Mouse (Mus musculus) stomach, embryonic 16.5 days (tissue): Measurements from ENCODE around the gene Insig1. TPM values are rescaled to one million over a fixed set of nuclear protein-coding genes. Genes with fewer than 3 reads are reported as not detected.

ENCODE experiments used
- ATAC-seq: fragments of 200-750 bp; cut with Nextera tagmentation; 2 replicates; pipeline ENCODE4 v1.8.0; 2017; ENCODE audit warnings: moderate number of reproducible peaks, moderate TSS enrichment; ENCODE audit not compliant: insufficient read depth, low FRiP score
- H3K27ac ChIP-seq: fragments of 300-500 bp; sonication (generic); 2 replicates; pipeline ENCODE4 v1.5.1; 2014; ENCODE audit warnings: low read length
- H3K27me3 ChIP-seq: fragments of 300-500 bp; sonication (generic); 2 replicates; pipeline ENCODE4 v1.6.1; 2014; ENCODE audit warnings: low read length, control low read depth, mixed read lengths; ENCODE audit not compliant: control insufficient read depth, insufficient read depth
- H3K36me3 ChIP-seq: fragments of 300-500 bp; sonication (generic); 2 replicates; pipeline ENCODE4 v1.6.1; 2014; ENCODE audit warnings: low read length; ENCODE audit not compliant: control insufficient read depth, insufficient read depth
- H3K4me1 ChIP-seq: fragments of 300-500 bp; sonication (generic); 2 replicates; pipeline ENCODE4 v1.6.1; 2014; ENCODE audit warnings: low read length, control low read depth, mixed read lengths; ENCODE audit not compliant: control insufficient read depth, insufficient read depth
- H3K4me2 ChIP-seq: fragments of 300-500 bp; sonication (generic); 2 replicates; pipeline ENCODE4 v1.6.1; 2014; ENCODE audit warnings: low read depth, low read length, mixed read lengths
- H3K4me3 ChIP-seq: fragments of 300-500 bp; sonication (generic); replicated peaks from 2 replicates; pipeline ENCODE4 v1.5.1; 2014; ENCODE audit warnings: mild to moderate bottlenecking, low read length
- H3K9ac ChIP-seq: fragments of 300-500 bp; sonication (generic); 2 replicates; pipeline ENCODE4 v1.6.1; 2014; ENCODE audit warnings: low read length
- H3K9me3 ChIP-seq: fragments of 300-500 bp; sonication (generic); replicated peaks from 2 replicates; pipeline ENCODE4 v1.6.1; 2016; ENCODE audit warnings: low read length, control low read depth; ENCODE audit not compliant: control insufficient read depth
- WGBS: fragments of 180-500 bp; shearing (Covaris S2); extraction: QIAGEN DNeasy Blood & Tissue Kit; methylation state at CpG from one replicate; pipeline ENCODE4 v1.1.7; 2014; 5-methylcytosine and 5-hydroxymethylcytosine counted together
- polyA plus RNA-seq: library from polyadenylated mRNA; unstranded; fragments of >200 nt; fragmentation: Nextera tagmentation; extraction: Ambion mirVana; gene quantifications from 2 replicates; pipeline ENCODE4 v1.2.1, GENCODE M21; 2015

Gene Insig1
- polyA plus RNA-seq, 1 experiment from 2014 or later, result 102 TPM

GRCm38 (mm10) chr5:28094846-28095245 is 23.7 kb downstream of the Insig1 start:
- H3K4me3 ChIP-seq, result no peak overlapping the region
- no peak for ATAC-seq
- no peaks in the 10 kb centered on the region for H3K36me3 ChIP-seq
- H3K9me3 ChIP-seq, result no peaks in the 10 kb centered on the region
- no peak overlapping the region for H3K27ac ChIP-seq
- H3K9ac ChIP-seq, result no peak overlapping the region
- H3K4me1 ChIP-seq, result no peaks in the 10 kb centered on the region
- H3K27me3 ChIP-seq, result no peaks in the 10 kb centered on the region
- 67% methylated on average over 6 of the region's 6 CpGs for WGBS
- H3K4me2 ChIP-seq, result no peak overlapping the region

- Histone ChIP-seq H3K4me3 (no peak overlapping the region), H3K27ac (no peak overlapping the region), H3K9me3 (no peaks in the 10 kb centered on the region), H3K4me1 (no peaks in the 10 kb centered on the region), H3K27me3 (no peaks in the 10 kb centered on the region), H3K9ac (no peak overlapping the region), H3K36me3 (no peaks in the 10 kb centered on the region), H3K4me2 (no peak overlapping the region)
- no peak for ATAC-seq
- 68% methylated on average over 2 of the region's 2 CpGs for WGBS
Observed at GRCm38 (mm10) chr5:28095671-28096070, 24.5 kb downstream of the Insig1 start.

GRCm38 (mm10) chr5:28106966-28107365 is 35.8 kb downstream of the Insig1 start:
- ATAC-seq, result no peak
- no peak overlapping the region for H3K9ac ChIP-seq
- H3K4me2 ChIP-seq, result no peak overlapping the region
- H3K36me3 ChIP-seq, result no peaks in the 10 kb centered on the region
- H3K9me3 ChIP-seq, result no peaks in the 10 kb centered on the region
- no peaks in the 10 kb centered on the region for H3K4me1 ChIP-seq
- no peak overlapping the region for H3K27ac ChIP-seq
- WGBS, result 64% methylated on average over 4 of the region's 4 CpGs
- H3K4me3 ChIP-seq, result no peak overlapping the region
- no peaks in the 10 kb centered on the region for H3K27me3 ChIP-seq

GRCm38 (mm10) chr5:28107974-28108373 is 36.8 kb downstream of the Insig1 start:
- Histone ChIP-seq H3K9me3 (no peaks in the 10 kb centered on the region), H3K4me1 (no peaks in the 10 kb centered on the region), H3K36me3 (no peaks in the 10 kb centered on the region), H3K4me3 (no peak overlapping the region), H3K4me2 (no peak overlapping the region), H3K27me3 (no peaks in the 10 kb centered on the region), H3K27ac (no peak overlapping the region), H3K9ac (no peak overlapping the region)
- WGBS, result 82% methylated on average over 6 of the region's 6 CpGs
- ATAC-seq, result no peak

- H3K27me3 ChIP-seq, result no peaks in the 10 kb centered on the region
- H3K27ac ChIP-seq, result no peak overlapping the region
- H3K9me3 ChIP-seq, result no peaks in the 10 kb centered on the region
- H3K4me3 ChIP-seq, result no peak overlapping the region
- no peak overlapping the region for H3K4me2 ChIP-seq
- no peak overlapping the region for H3K9ac ChIP-seq
- no peak for ATAC-seq
- no peaks in the 10 kb centered on the region for H3K36me3 ChIP-seq
- no peaks in the 10 kb centered on the region for H3K4me1 ChIP-seq
- 51% methylated on average over 2 of the region's 2 CpGs for WGBS
Observed at GRCm38 (mm10) chr5:28110881-28111280, 39.7 kb downstream of the Insig1 start.

GRCm38 (mm10) chr5:28117251-28117880 is 46.2 kb downstream of the Insig1 start:
- 8% methylated on average over 13 of the region's 13 CpGs for WGBS
- Histone ChIP-seq H3K27me3 (peaks cover 53% of the 10 kb centered on the region), H3K4me2 (no peak overlapping the region), H3K9ac (no peak overlapping the region), H3K36me3 (no peaks in the 10 kb centered on the region), H3K4me3 (no peak overlapping the region), H3K9me3 (no peaks in the 10 kb centered on the region), H3K27ac (no peak overlapping the region), H3K4me1 (no peaks in the 10 kb centered on the region)
- no peak for ATAC-seq

- no peak for ATAC-seq
- WGBS, result 1% methylated on average over 30 of the region's 30 CpGs
- H3K27me3 ChIP-seq, result peaks cover 56% of the 10 kb centered on the region
- H3K9ac ChIP-seq, result no peak overlapping the region
- no peak overlapping the region for H3K27ac ChIP-seq
- no peaks in the 10 kb centered on the region for H3K4me1 ChIP-seq
- H3K4me3 ChIP-seq, result peak overlapping the region; percentile 36
- H3K36me3 ChIP-seq, result no peaks in the 10 kb centered on the region
- peak overlapping the region; percentile 42 for H3K4me2 ChIP-seq
- no peaks in the 10 kb centered on the region for H3K9me3 ChIP-seq
Observed at GRCm38 (mm10) chr5:28117882-28118530, 46.8 kb downstream of the Insig1 start.

GRCm38 (mm10) chr5:28118531-28118925 is 47.4 kb downstream of the Insig1 start:
- Histone ChIP-seq H3K4me3 (peak overlapping the region; percentile 36), H3K4me1 (no peaks in the 10 kb centered on the region), H3K4me2 (peak overlapping the region; percentile 42), H3K36me3 (no peaks in the 10 kb centered on the region), H3K27ac (no peak overlapping the region), H3K9ac (no peak overlapping the region), H3K9me3 (no peaks in the 10 kb centered on the region), H3K27me3 (peaks cover 61% of the 10 kb centered on the region)
- under 1% methylated on average over 19 of the region's 19 CpGs for WGBS
- ATAC-seq, result no peak

GRCm38 (mm10) chr5:28119576-28119975 is 48.4 kb downstream of the Insig1 start:
- no peak overlapping the region for H3K4me2 ChIP-seq
- no peaks in the 10 kb centered on the region for H3K4me1 ChIP-seq
- no peak overlapping the region for H3K4me3 ChIP-seq
- 19% methylated on average over 3 of the region's 3 CpGs for WGBS
- H3K36me3 ChIP-seq, result no peaks in the 10 kb centered on the region
- peaks cover 69% of the 10 kb centered on the region for H3K27me3 ChIP-seq
- H3K27ac ChIP-seq, result no peak overlapping the region
- ATAC-seq, result no peak
- no peak overlapping the region for H3K9ac ChIP-seq
- H3K9me3 ChIP-seq, result no peaks in the 10 kb centered on the region
